Mouse (Mus musculus) megakaryocyte, embryonic 14.5 days (primary cell): ENCODE results near the gene Ntn1.

Source experiments
- FLI1 ChIP-seq: IDR thresholded peaks from 2 replicates; pipeline ENCODE4 v1.6.1; 2012; ENCODE audit warnings: low read length, inconsistent platforms, mixed read lengths
- GATA1 ChIP-seq: IDR thresholded peaks from 3 replicates; pipeline ENCODE4 v1.6.1; 2012; ENCODE audit warnings: mixed read lengths, low read length, inconsistent platforms, borderline replicate concordance

GRCm38 (mm10) chr11:68339331-68339730 lies 61.3 kb downstream of the Ntn1 start:
- no peak for TF ChIP-seq GATA1
- no peak for TF ChIP-seq FLI1
